Mouse (Mus musculus) midbrain, embryonic 13.5 days (tissue): Measurements from ENCODE around the gene Primpol. TPM values are rescaled to one million over a fixed set of nuclear protein-coding genes. Genes with fewer than 3 reads are reported as not detected.

Experiments
- ATAC-seq: fragments of 200-750 bp; cut with Nextera tagmentation; 2 replicates; pipeline ENCODE4 v1.8.0; 2017; ENCODE audit warnings: mild to moderate bottlenecking, moderate TSS enrichment, moderate library complexity
- H3K27ac ChIP-seq: fragments of 300-500 bp; sonication (generic); 2 replicates; pipeline ENCODE4 v1.5.1; 2015; ENCODE audit warnings: inconsistent platforms, mild to moderate bottlenecking, moderate library complexity
- H3K27me3 ChIP-seq: fragments of 300-500 bp; sonication (generic); 2 replicates; pipeline ENCODE4 v1.6.1; 2015; ENCODE audit warnings: mild to moderate bottlenecking, inconsistent platforms
- H3K36me3 ChIP-seq: fragments of 300-500 bp; sonication (generic); 2 replicates; pipeline ENCODE4 v1.6.1; 2015; ENCODE audit warnings: mild to moderate bottlenecking, inconsistent platforms
- H3K4me1 ChIP-seq: fragments of 300-500 bp; sonication (generic); replicated peaks from 2 replicates; pipeline ENCODE4 v1.6.1; 2015; ENCODE audit warnings: inconsistent platforms
- H3K4me2 ChIP-seq: fragments of 300-500 bp; sonication (generic); replicated peaks from 2 replicates; pipeline ENCODE4 v1.6.1; 2015; ENCODE audit warnings: moderate library complexity, mild to moderate bottlenecking, inconsistent platforms
- H3K4me3 ChIP-seq: fragments of 300-500 bp; sonication (generic); replicated peaks from 2 replicates; pipeline ENCODE4 v1.5.1; 2015; ENCODE audit warnings: mild to moderate bottlenecking, inconsistent platforms
- H3K9ac ChIP-seq: fragments of 300-500 bp; sonication (generic); replicated peaks from 2 replicates; pipeline ENCODE4 v1.6.1; 2015; ENCODE audit warnings: mild to moderate bottlenecking, inconsistent platforms
- H3K9me3 ChIP-seq: fragments of 300-500 bp; sonication (generic); 2 replicates; pipeline ENCODE4 v1.6.1; 2016; ENCODE audit warnings: mild to moderate bottlenecking, inconsistent platforms
- WGBS: fragments of 180-500 bp; shearing (Covaris S2); methylation state at CpG from one replicate; pipeline ENCODE4 v1.1.7; 2015; 5-methylcytosine and 5-hydroxymethylcytosine counted together
- polyA plus RNA-seq: library from polyadenylated mRNA; unstranded; fragments of >200 nt; fragmentation: Nextera tagmentation; extraction: Ambion mirVana; gene quantifications from 2 replicates; pipeline ENCODE4 v1.2.1, GENCODE M21; 2015

Gene Primpol
- polyA plus RNA-seq, 1 experiment from 2014 or later, result 9.3 TPM

- Histone ChIP-seq H3K27me3 (no peaks in the 10 kb centered on the region), H3K36me3 (peaks cover 39% of the 10 kb centered on the region), H3K9ac (no peak overlapping the region), H3K27ac (no peak overlapping the region), H3K9me3 (no peaks in the 10 kb centered on the region), H3K4me2 (no peak overlapping the region), H3K4me3 (no peak overlapping the region), H3K4me1 (no peaks in the 10 kb centered on the region)
- WGBS, result 90% methylated on average over 2 of the region's 2 CpGs
- ATAC-seq, result no peak
Observed at GRCm38 (mm10) chr8:46573964-46574363, 43.0 kb downstream of the Primpol start.

DNA sequence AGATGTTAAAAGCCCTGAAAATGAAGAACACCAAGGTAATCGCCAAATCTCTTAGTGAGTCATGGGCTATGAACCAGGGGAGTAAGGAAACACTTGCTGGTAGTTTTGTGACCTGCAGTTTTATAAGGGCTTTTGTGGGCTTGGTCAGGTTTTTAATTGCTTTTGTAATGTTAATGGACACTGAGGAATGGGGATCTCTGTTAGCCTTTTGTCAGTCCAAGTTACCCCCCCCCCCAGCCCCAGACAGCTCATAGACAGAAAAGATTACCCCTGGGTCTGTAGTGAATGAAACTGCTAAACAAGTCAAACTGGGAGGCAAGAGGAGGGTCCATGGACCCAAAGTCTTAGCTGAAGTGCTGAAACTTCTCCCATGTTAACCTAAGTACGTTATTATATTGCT is 43.6 kb downstream of the Primpol start:
- ATAC-seq, result no peak
- Histone ChIP-seq H3K4me2 (no peak overlapping the region), H3K36me3 (peaks cover 34% of the 10 kb centered on the region), H3K27me3 (no peaks in the 10 kb centered on the region), H3K9me3 (no peaks in the 10 kb centered on the region), H3K27ac (no peak overlapping the region), H3K4me1 (no peaks in the 10 kb centered on the region), H3K9ac (no peak overlapping the region), H3K4me3 (no peak overlapping the region)
- 86% methylated on average over 2 of the region's 2 CpGs for WGBS

GRCm38 (mm10) chr8:46570673-46571072 is 46.3 kb downstream of the Primpol start:
- ATAC-seq, result no peak
- Histone ChIP-seq H3K27ac (no peak overlapping the region), H3K27me3 (no peaks in the 10 kb centered on the region), H3K4me3 (no peak overlapping the region), H3K9ac (no peak overlapping the region), H3K9me3 (no peaks in the 10 kb centered on the region), H3K4me1 (no peaks in the 10 kb centered on the region), H3K4me2 (no peak overlapping the region), H3K36me3 (peaks cover 13% of the 10 kb centered on the region)
- 96% methylated on average over 9 of the region's 14 CpGs for WGBS

GRCm38 (mm10) chr8:46569659-46570441 is 47.2 kb downstream of the Primpol start:
- Histone ChIP-seq H3K36me3 (peaks cover 15% of the 10 kb centered on the region; the same call in 1 of the 2 replicates), H3K4me2 (no peak overlapping the region), H3K4me3 (no peak overlapping the region), H3K27me3 (no peaks in the 10 kb centered on the region), H3K4me1 (no peaks in the 10 kb centered on the region), H3K9me3 (no peaks in the 10 kb centered on the region), H3K9ac (no peak overlapping the region), H3K27ac (no peak overlapping the region)
- ATAC-seq, result no peak
- 92% methylated on average over 19 of the region's 19 CpGs for WGBS

- Histone ChIP-seq H3K27ac (no peak overlapping the region), H3K27me3 (no peaks in the 10 kb centered on the region), H3K36me3 (peaks cover 7% of the 10 kb centered on the region; the same call in 1 of the 2 replicates), H3K9ac (no peak overlapping the region), H3K9me3 (no peaks in the 10 kb centered on the region), H3K4me1 (no peaks in the 10 kb centered on the region), H3K4me3 (no peak overlapping the region), H3K4me2 (no peak overlapping the region)
- ATAC-seq, result no peak
- WGBS, result 79% methylated on average over 2 of the region's 2 CpGs
Observed at GRCm38 (mm10) chr8:46568942-46569341, 48.1 kb downstream of the Primpol start.

GRCm38 (mm10) chr8:46567946-46568345 is 49.1 kb downstream of the Primpol start:
- H3K9me3 ChIP-seq, result no peaks in the 10 kb centered on the region
- H3K4me1 ChIP-seq, result no peaks in the 10 kb centered on the region
- no peak overlapping the region for H3K4me3 ChIP-seq
- H3K27me3 ChIP-seq, result no peaks in the 10 kb centered on the region
- H3K9ac ChIP-seq, result no peak overlapping the region
- no peak overlapping the region for H3K27ac ChIP-seq
- 92% methylated on average over 8 of the region's 8 CpGs for WGBS
- H3K4me2 ChIP-seq, result no peak overlapping the region
- peaks cover 12% of the 10 kb centered on the region for H3K36me3 ChIP-seq
- ATAC-seq, result no peak

DNA sequence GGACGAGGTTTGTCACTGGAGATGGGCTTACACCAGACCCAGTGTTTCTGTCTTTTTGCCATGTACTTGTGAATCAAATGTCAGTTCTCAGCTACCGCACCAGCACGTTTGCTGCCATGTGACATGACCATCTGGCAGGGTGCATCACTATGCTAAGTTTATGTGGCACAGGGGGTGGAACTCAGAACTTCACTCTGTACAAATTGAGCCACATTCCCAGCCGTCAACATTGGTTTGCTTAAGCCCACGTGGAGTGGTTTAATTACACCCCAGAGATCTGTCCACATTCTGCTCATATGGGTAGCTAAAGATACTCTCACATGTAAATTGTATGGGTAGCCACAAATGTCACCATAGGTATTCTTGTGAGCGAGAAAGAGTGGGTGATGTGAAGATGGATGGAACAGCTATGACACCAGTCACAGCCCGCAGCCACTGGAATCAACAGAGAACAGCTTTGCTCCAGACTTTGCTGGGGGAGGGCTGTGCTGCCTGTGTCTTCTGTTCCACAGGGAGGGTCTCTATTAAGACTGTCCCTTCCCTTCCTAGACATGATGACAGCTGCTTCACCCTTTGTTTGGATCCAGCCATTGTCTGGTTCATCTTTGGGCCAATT is 50.0 kb downstream of the Primpol start:
- no peaks in the 10 kb centered on the region for H3K27me3 ChIP-seq
- no peak for ATAC-seq
- H3K36me3 ChIP-seq, result peaks cover 17% of the 10 kb centered on the region
- no peaks in the 10 kb centered on the region for H3K4me1 ChIP-seq
- no peak overlapping the region for H3K4me3 ChIP-seq
- no peak overlapping the region for H3K4me2 ChIP-seq
- H3K9me3 ChIP-seq, result no peaks in the 10 kb centered on the region
- H3K9ac ChIP-seq, result no peak overlapping the region
- H3K27ac ChIP-seq, result no peak overlapping the region
- 86% methylated on average over 7 of the region's 7 CpGs for WGBS

- 91% methylated on average over 16 of the region's 16 CpGs for WGBS
- H3K27me3 ChIP-seq, result no peaks in the 10 kb centered on the region
- H3K27ac ChIP-seq, result no peak overlapping the region
- no peak for ATAC-seq
- H3K4me1 ChIP-seq, result no peaks in the 10 kb centered on the region
- no peak overlapping the region for H3K4me3 ChIP-seq
- H3K36me3 ChIP-seq, result peaks cover 22% of the 10 kb centered on the region
- no peaks in the 10 kb centered on the region for H3K9me3 ChIP-seq
- no peak overlapping the region for H3K9ac ChIP-seq
- H3K4me2 ChIP-seq, result no peak overlapping the region
Observed at GRCm38 (mm10) chr8:46562333-46562732, 54.7 kb downstream of the Primpol start.

GRCm38 (mm10) chr8:46559428-46559827 is 57.6 kb downstream of the Primpol start:
- no peak overlapping the region for H3K4me3 ChIP-seq
- no peaks in the 10 kb centered on the region for H3K27me3 ChIP-seq
- no peak overlapping the region for H3K4me2 ChIP-seq
- H3K36me3 ChIP-seq, result peaks cover 17% of the 10 kb centered on the region
- no peaks in the 10 kb centered on the region for H3K4me1 ChIP-seq
- WGBS, result 82% methylated on average over 6 of the region's 6 CpGs
- no peak overlapping the region for H3K27ac ChIP-seq
- ATAC-seq, result no peak
- H3K9ac ChIP-seq, result no peak overlapping the region
- no peaks in the 10 kb centered on the region for H3K9me3 ChIP-seq

- H3K9me3 ChIP-seq, result no peaks in the 10 kb centered on the region
- ATAC-seq, result no peak
- H3K27ac ChIP-seq, result no peak overlapping the region
- H3K9ac ChIP-seq, result peak overlapping the region; percentile 53
- H3K4me1 ChIP-seq, result peaks cover 13% of the 10 kb centered on the region
- H3K4me3 ChIP-seq, result peak overlapping the region; percentile 58
- WGBS, result 2% methylated on average over 10 of the region's 10 CpGs
- no peaks in the 10 kb centered on the region for H3K27me3 ChIP-seq
- peak overlapping the region; percentile 70 for H3K4me2 ChIP-seq
- H3K36me3 ChIP-seq, result no peaks in the 10 kb centered on the region
Observed at GRCm38 (mm10) chr8:46552441-46552765, 64.6 kb downstream of the Primpol start.

DNA sequence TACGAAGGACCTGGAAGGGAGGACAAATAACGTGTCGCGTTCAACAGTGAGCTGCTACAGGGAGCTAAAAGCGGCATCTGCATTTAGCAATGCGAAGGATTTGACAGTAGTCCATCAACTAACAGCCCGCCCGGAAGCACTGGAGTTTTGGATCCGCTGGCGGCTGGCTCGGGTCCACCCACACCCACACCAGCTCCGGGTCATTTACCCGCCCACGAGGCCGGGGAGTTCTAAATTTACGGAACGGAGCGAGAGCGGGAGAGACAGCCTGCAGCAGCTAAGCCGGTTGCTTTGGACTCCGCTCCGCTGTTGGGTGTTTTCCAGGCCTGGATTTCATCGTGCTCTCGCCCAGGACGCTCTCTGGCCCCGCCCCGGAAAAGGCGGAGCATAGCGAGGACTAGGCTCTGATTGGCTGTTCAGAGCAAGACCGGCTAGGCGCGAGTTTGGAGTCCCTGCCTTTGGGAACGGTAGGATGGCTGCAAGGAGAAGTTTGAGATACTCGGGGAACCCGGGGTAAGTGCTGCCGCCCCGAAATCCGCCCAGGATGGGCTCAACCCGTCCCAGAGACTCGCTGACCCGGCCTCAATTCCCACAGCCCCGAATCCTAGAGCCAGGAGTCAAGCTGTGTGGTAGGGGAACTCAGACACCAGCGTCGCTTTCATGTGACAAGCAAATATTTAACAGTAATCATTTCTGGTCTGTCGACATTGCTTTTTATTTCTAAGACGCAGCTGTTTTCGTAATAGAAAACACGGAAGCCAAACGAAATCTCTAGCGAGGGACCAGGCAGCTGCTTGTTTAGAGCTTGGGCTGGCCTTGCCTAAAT is 65.2 kb downstream of the Primpol start, which contains the start of gene Cenpu:
Gene Cenpu, plus strand, starts transcription at position 414 of the 826 bp plus-strand sequence.
- Histone ChIP-seq H3K27ac (peak within 1 kb of the TSS; percentile 84), H3K36me3 (no peaks in the 10 kb centered on the region), H3K4me1 (peaks cover 13% of the 10 kb centered on the region), H3K9me3 (no peaks in the 10 kb centered on the region), H3K4me3 (peak within 1 kb of the TSS; percentile 58), H3K4me2 (peak within 1 kb of the TSS; percentile 70), H3K9ac (peak within 1 kb of the TSS; percentile 62), H3K27me3 (no peaks in the 10 kb centered on the region)
- peak; percentile 100 for ATAC-seq
- WGBS, result under 1% methylated on average over 50 of the region's 50 CpGs

DNA sequence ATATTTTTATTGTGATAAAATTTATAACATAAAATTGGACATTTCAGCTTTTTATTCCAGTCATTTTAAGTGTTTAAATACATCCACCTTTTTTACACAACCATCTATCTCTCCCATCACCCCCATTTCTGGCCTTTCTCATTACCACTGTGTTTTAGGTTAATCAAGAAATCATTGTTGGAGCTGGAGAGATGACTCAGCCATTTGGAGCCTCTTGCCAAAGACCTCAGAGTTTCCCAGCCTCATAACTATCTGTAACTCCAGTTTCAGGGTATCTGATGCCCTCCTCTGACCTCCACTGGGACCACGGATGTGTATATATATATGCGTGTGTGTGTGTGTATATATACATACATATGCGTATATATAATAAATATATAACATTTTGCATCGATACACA is 66.0 kb downstream of the Primpol start:
- no peak for ATAC-seq
- peaks cover 13% of the 10 kb centered on the region for H3K4me1 ChIP-seq
- peak overlapping the region; percentile 58 for H3K4me3 ChIP-seq
- no peak overlapping the region; the same call in 1 of the 2 replicates for H3K9ac ChIP-seq
- no peaks in the 10 kb centered on the region for H3K9me3 ChIP-seq
- WGBS, result 53% methylated on average over 4 of the region's 4 CpGs
- H3K36me3 ChIP-seq, result no peaks in the 10 kb centered on the region
- no peak overlapping the region for H3K27ac ChIP-seq
- H3K4me2 ChIP-seq, result peak overlapping the region; percentile 56
- H3K27me3 ChIP-seq, result no peaks in the 10 kb centered on the region
